Mouse (Mus musculus) stomach, postnatal 0 days (tissue): ENCODE results near the gene Zp1.

ENCODE experiments used
- CTCF ChIP-seq: IDR thresholded peaks from 2 replicates; pipeline ENCODE4 v1.5.1; 2016; ENCODE audit warnings: antibody characterized with exemption, low read depth, mild to moderate bottlenecking, moderate library complexity
- EP300 ChIP-seq: optimal IDR thresholded peaks from 2 replicates; pipeline ENCODE3; 2016; ENCODE audit warnings: antibody characterized with exemption

DNA sequence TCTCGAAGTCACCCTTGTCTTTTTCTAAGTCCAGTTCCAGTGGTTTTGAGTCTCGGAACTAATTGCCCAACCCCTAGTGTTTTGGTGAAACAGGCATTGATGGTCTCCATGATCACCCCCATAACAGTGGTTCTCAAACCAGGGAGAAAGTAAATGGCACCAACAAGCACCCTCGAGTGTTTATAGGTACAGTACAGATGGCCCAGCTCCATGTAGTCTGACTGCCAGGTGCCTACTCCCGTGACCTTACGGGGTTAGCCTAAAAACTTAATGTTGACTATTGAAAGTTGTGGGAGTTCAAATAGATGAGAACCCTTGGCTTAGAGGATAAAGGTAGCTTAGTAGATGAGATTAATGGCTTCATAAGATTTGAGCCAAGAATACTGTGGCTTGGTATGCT is 19.4 kb downstream of the Zp1 start:
- no peak for TF ChIP-seq CTCF
- TF ChIP-seq EP300, result no peak
